Mouse (Mus musculus) liver, postnatal 0 days (tissue): ENCODE results near the gene Abat.

Source experiments
- CTCF ChIP-seq: sonication (generic); IDR thresholded peaks from 2 replicates; pipeline ENCODE4 v1.5.1; 2016; ENCODE audit warnings: antibody characterized with exemption, low read depth
- EP300 ChIP-seq: IDR thresholded peaks from 2 replicates; pipeline ENCODE4 v1.6.1; 2016; ENCODE audit warnings: antibody characterized with exemption, low read depth, mild to moderate bottlenecking

GRCm38 (mm10) chr16:8630419-8630818 is 117.2 kb downstream of the Abat start:
- TF ChIP-seq CTCF (no peak), EP300 (no peak)
